Mouse (Mus musculus): ENCODE measurements around the gene Reck. TPM values are rescaled to one million over a fixed set of nuclear protein-coding genes. Genes with fewer than 3 reads are reported as not detected.
A peak's percentile ranks its signal among the peaks of the same experiment; 100 is the strongest.

The Reck gene
- polyA plus RNA-seq (2015; fragmentation: Nextera tagmentation; extraction: Ambion mirVana), result 9.1 and 11.5 TPM in 2 replicates

GRCm38 (mm10) chr4:43875160-43875918 is at the start of gene Reck:
Gene Reck (plus strand): TSS chr4:43875530.
- Histone ChIP-seq H3K4me3 (peak within 1 kb of the TSS; percentile 83), H3K36me3 (no peaks in the 10 kb centered on the region), H3K4me2 (peak within 1 kb of the TSS; percentile 89), H3K4me1 (replicated peaks) (peaks cover 30% of the 10 kb centered on the region), H3K9me3 (no peaks in the 10 kb centered on the region), H3K27ac (replicated peaks) (peak within 1 kb of the TSS; percentile 85), H3K27me3 (no peaks in the 10 kb centered on the region), H3K9ac (peak within 1 kb of the TSS; percentile 87)
- ATAC-seq (ENCODE audit: low read depth), result peak; percentile 93
- under 1% methylated on average over 70 of the region's 73 CpGs for WGBS

DNA sequence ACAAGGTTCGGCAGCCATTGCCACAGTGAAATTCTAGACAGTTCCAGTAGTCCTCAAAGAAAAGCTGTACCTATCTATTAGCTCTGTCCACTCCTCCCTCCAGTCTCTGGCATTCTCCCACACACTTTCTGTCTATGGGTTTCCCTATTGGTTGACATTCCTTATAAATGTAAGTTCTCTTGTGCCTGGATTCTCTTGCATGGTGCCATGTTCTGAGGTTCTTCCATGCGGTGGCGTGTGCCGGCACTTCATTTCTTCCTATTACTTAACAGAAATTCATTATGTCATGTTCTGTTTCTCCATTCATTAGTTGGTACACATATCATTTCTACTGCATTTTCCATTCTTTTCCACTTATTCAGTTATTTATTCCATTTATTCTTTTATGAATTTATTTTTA is 46.5 kb upstream of the Reck start:
- ATAC-seq (ENCODE audit: low read depth), result no peak
- WGBS, result 84% methylated on average over 4 of the region's 4 CpGs
- no peak overlapping the region for H3K27ac ChIP-seq (replicated peaks)

GRCm38 (mm10) chr4:43832031-43832430 is 43.3 kb upstream of the Reck start:
- H3K4me1 ChIP-seq (replicated peaks), result no peaks in the 10 kb centered on the region
- H3K9me3 ChIP-seq, result no peaks in the 10 kb centered on the region
- no peak overlapping the region for H3K4me2 ChIP-seq
- H3K27ac ChIP-seq (replicated peaks), result no peak overlapping the region
- no peaks in the 10 kb centered on the region for H3K27me3 ChIP-seq
- no peak overlapping the region for H3K9ac ChIP-seq
- no peaks in the 10 kb centered on the region for H3K36me3 ChIP-seq
- 76% methylated on average over 5 of the region's 5 CpGs for whole genome bisulfite sequencing
- no peak overlapping the region for H3K4me3 ChIP-seq
- no peak for ATAC-seq (ENCODE audit: low read depth)

More for the DNA sequence above, 46.5 kb upstream of the Reck start:
- Histone ChIP-seq H3K4me3 (no peak overlapping the region), H3K4me1 (replicated peaks) (no peaks in the 10 kb centered on the region), H3K36me3 (no peaks in the 10 kb centered on the region), H3K9me3 (no peaks in the 10 kb centered on the region), H3K4me2 (no peak overlapping the region), H3K27me3 (no peaks in the 10 kb centered on the region), H3K9ac (no peak overlapping the region)

DNA sequence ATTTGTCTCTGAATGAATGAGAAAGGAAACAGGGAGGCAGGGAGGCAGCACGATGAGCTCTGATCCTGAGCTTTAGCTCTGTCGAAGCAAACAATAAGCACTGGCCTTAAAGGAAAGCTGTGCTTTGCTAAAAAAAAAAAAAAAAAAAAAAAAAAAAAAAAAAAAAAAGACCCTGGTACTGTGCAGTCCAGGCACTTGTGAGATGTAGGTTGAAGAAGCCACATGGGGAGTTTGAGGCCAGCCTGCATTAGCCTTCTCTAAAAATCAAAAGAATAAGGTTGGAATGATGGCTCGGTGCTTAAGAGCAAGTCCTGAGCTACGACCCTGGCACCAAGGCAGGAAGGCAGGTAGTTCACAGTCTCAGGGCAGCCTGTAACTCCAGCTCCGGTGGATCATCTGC is 41.6 kb upstream of the Reck start:
- Histone ChIP-seq H3K4me3 (no peak overlapping the region), H3K36me3 (no peaks in the 10 kb centered on the region), H3K4me2 (no peak overlapping the region), H3K9me3 (no peaks in the 10 kb centered on the region), H3K27me3 (no peaks in the 10 kb centered on the region), H3K9ac (no peak overlapping the region), H3K4me1 (replicated peaks) (no peaks in the 10 kb centered on the region), H3K27ac (replicated peaks) (no peak overlapping the region)
- ATAC-seq (ENCODE audit: low read depth), result no peak
- 76% methylated on average over 5 of the region's 5 CpGs for WGBS

- H3K4me3 ChIP-seq, result no peak overlapping the region
- no peak overlapping the region for H3K4me2 ChIP-seq
- no peaks in the 10 kb centered on the region for H3K4me1 ChIP-seq (replicated peaks)
- no peaks in the 10 kb centered on the region for H3K27me3 ChIP-seq
- ATAC-seq (ENCODE audit: low read depth), result no peak
- 79% methylated on average over 4 of the region's 4 CpGs for WGBS
- H3K27ac ChIP-seq (replicated peaks), result no peak overlapping the region
- no peak overlapping the region for H3K9ac ChIP-seq
- H3K9me3 ChIP-seq, result no peaks in the 10 kb centered on the region
- no peaks in the 10 kb centered on the region for H3K36me3 ChIP-seq
Observed at GRCm38 (mm10) chr4:43834749-43835148, 40.6 kb upstream of the Reck start.

- Histone ChIP-seq H3K27me3 (no peaks in the 10 kb centered on the region), H3K4me1 (replicated peaks) (no peaks in the 10 kb centered on the region), H3K4me2 (no peak overlapping the region), H3K9ac (no peak overlapping the region), H3K27ac (replicated peaks) (no peak overlapping the region), H3K4me3 (no peak overlapping the region), H3K9me3 (0 out of 2 replicates have a peak, but pooled peaks cover 7% of the 10 kb centered on the region), H3K36me3 (no peaks in the 10 kb centered on the region)
- WGBS, result 71% methylated on average over 3 of the region's 3 CpGs
- ATAC-seq (ENCODE audit: low read depth), result no peak
Observed at GRCm38 (mm10) chr4:43838326-43838725, 37.0 kb upstream of the Reck start.

- Histone ChIP-seq H3K36me3 (no peaks in the 10 kb centered on the region), H3K9ac (no peak within 1 kb of the TSS), H3K4me1 (replicated peaks) (no peaks in the 10 kb centered on the region), H3K9me3 (0 out of 2 replicates have a peak, but pooled peaks cover 7% of the 10 kb centered on the region), H3K27ac (replicated peaks) (no peak within 1 kb of the TSS), H3K4me2 (no peak within 1 kb of the TSS), H3K27me3 (no peaks in the 10 kb centered on the region), H3K4me3 (no peak within 1 kb of the TSS)
- WGBS, result 73% methylated on average over 1 of the region's 1 CpGs
- no peak for ATAC-seq (ENCODE audit: low read depth)
Observed at GRCm38 (mm10) chr4:43840101-43840500, 35.2 kb upstream of the Reck start, which contains the start of gene Olfr157. Gene Olfr157 (minus strand): TSS chr4:43840201.

GRCm38 (mm10) chr4:43851265-43851664 is 24.1 kb upstream of the Reck start, which contains the start of gene Olfr155:
Gene Olfr155 (plus strand): TSS chr4:43851565.
- Histone ChIP-seq H3K9ac (no peak within 1 kb of the TSS), H3K27ac (replicated peaks) (no peak within 1 kb of the TSS), H3K27me3 (no peaks in the 10 kb centered on the region), H3K9me3 (no peaks in the 10 kb centered on the region), H3K4me2 (no peak within 1 kb of the TSS), H3K4me1 (replicated peaks) (no peaks in the 10 kb centered on the region), H3K36me3 (no peaks in the 10 kb centered on the region), H3K4me3 (no peak within 1 kb of the TSS)
- WGBS, result 89% methylated on average over 6 of the region's 6 CpGs
- ATAC-seq (ENCODE audit: low read depth), result no peak

DNA sequence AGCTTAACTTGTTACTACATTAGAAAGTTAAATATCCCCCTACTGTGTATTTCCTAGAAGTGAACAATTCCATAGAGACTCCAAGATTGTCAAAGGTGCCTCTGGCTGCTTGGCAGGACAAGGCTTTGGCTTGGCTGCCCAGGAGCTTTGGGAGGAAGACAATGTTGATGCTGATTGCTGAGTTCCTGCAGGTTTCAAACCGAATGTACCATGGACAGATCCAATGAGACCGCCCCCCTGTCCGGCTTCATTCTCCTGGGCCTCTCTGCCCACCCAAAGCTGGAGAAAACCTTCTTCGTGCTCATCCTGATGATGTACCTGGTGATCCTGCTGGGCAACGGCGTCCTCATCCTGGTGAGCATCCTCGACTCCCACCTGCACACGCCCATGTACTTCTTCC is 21.2 kb upstream of the Reck start:
- ATAC-seq (ENCODE audit: low read depth), result no peak
- Histone ChIP-seq H3K4me3 (no peak overlapping the region), H3K4me1 (replicated peaks) (no peaks in the 10 kb centered on the region), H3K36me3 (no peaks in the 10 kb centered on the region), H3K4me2 (no peak overlapping the region), H3K9me3 (no peaks in the 10 kb centered on the region), H3K9ac (no peak overlapping the region), H3K27me3 (no peaks in the 10 kb centered on the region), H3K27ac (replicated peaks) (no peak overlapping the region)
- WGBS, result 79% methylated on average over 8 of the region's 8 CpGs

DNA sequence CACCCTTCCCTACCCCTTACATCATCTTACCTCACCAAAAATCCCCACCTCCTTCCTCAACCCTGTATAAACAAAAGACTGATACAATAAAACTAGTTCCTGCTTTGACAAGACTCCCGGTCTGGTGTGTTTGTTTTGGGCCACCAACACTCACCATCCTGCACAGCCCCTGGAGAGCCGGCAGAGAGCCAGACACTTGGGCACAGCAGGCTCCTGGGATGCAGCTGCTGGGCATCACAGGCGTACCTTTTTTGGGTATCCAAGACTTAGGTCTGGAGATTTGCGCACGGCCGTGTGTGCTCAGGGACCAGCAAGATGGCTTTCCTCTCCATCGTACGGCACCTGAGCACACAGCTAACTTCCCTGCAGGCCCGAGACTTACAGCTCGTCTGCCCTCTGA is 15.4 kb upstream of the Reck start:
- no peak for ATAC-seq (ENCODE audit: low read depth)
- no peaks in the 10 kb centered on the region for H3K4me1 ChIP-seq (replicated peaks)
- H3K27me3 ChIP-seq, result no peaks in the 10 kb centered on the region
- H3K36me3 ChIP-seq, result no peaks in the 10 kb centered on the region
- WGBS, result 79% methylated on average over 10 of the region's 10 CpGs
- no peaks in the 10 kb centered on the region for H3K9me3 ChIP-seq
- no peak overlapping the region for H3K9ac ChIP-seq
- H3K4me3 ChIP-seq, result no peak overlapping the region
- H3K27ac ChIP-seq (replicated peaks), result no peak overlapping the region
- no peak overlapping the region for H3K4me2 ChIP-seq

DNA sequence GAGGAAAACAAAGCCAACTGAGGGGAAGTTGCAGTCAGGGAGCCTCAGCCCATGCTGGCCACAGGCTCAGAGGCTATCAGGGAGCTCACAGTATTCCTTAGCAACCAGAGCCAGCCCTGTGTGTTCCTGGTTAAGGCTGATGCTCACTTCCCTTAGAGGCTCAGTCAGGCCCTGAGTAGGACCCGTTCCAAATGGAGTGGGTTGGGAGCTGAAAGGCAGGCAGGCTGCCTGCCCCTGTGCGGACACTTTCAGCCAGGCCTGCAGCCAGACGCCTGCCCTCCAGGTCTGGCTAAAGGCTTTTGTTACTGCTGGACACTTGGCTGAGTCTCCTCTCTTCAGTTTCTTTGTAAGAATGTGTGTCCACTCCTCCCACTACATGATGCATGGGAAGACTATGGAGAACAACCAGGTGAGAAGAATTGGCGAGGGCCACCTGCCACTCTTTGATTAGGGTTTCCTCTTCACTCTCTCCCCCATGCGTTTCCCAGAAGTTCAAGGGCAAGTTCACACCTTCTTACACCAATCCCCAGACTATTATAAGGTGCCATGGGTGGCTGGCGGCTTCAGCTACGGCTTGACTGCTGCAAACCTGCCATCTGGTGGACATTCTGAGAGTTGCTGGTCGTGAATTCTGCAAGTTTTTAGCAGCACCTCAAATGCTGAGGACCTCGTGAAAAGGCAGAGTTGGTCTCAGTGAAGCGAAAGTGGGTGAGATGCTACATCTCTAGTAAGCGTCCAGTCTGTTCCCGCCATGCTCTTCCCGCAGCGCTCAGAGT is 14.4 kb upstream of the Reck start:
- H3K4me3 ChIP-seq, result no peak overlapping the region
- H3K9me3 ChIP-seq, result no peaks in the 10 kb centered on the region
- WGBS, result 22% methylated on average over 14 of the region's 14 CpGs
- H3K4me1 ChIP-seq (replicated peaks), result no peaks in the 10 kb centered on the region
- H3K36me3 ChIP-seq, result no peaks in the 10 kb centered on the region
- no peak overlapping the region for H3K27ac ChIP-seq (replicated peaks)
- no peak overlapping the region for H3K9ac ChIP-seq
- H3K4me2 ChIP-seq, result no peak overlapping the region
- ATAC-seq (ENCODE audit: low read depth), result no peak
- no peaks in the 10 kb centered on the region for H3K27me3 ChIP-seq

DNA sequence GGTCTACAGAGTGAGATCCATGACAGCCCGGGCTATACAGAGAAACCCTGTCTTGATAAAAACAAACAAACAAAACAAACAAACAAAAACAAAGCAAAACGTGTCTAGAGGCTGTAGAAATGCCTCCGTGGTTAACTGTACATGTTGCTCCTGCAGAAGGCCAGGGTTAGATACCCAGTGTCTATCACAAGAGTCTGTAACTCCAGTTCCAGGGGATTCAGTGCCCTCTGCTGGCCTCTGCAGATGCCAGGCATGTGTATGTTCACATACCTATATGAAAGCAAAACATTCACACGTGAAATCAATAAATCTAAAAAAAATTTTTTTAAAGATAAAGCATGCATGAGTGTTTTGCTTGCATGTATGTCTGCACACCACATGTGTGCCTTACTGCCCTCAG is 12.0 kb upstream of the Reck start:
- no peak overlapping the region for H3K4me2 ChIP-seq
- H3K36me3 ChIP-seq, result no peaks in the 10 kb centered on the region
- no peaks in the 10 kb centered on the region for H3K4me1 ChIP-seq (replicated peaks)
- ATAC-seq (ENCODE audit: low read depth), result no peak
- WGBS, result 72% methylated on average over 4 of the region's 4 CpGs
- H3K27ac ChIP-seq (replicated peaks), result no peak overlapping the region
- no peaks in the 10 kb centered on the region for H3K27me3 ChIP-seq
- H3K9ac ChIP-seq, result no peak overlapping the region
- no peaks in the 10 kb centered on the region for H3K9me3 ChIP-seq
- no peak overlapping the region for H3K4me3 ChIP-seq
